Mouse (Mus musculus): ENCODE results near the gene Eml6. TPM values are rescaled to one million over a fixed set of nuclear protein-coding genes. Genes with fewer than 3 reads are reported as not detected.

The Eml6 gene
- 1.9 and 3.0 TPM in 2 replicates for polyA plus RNA-seq (2016; fragmentation: Nextera tagmentation; extraction: Ambion mirVana)

DNA sequence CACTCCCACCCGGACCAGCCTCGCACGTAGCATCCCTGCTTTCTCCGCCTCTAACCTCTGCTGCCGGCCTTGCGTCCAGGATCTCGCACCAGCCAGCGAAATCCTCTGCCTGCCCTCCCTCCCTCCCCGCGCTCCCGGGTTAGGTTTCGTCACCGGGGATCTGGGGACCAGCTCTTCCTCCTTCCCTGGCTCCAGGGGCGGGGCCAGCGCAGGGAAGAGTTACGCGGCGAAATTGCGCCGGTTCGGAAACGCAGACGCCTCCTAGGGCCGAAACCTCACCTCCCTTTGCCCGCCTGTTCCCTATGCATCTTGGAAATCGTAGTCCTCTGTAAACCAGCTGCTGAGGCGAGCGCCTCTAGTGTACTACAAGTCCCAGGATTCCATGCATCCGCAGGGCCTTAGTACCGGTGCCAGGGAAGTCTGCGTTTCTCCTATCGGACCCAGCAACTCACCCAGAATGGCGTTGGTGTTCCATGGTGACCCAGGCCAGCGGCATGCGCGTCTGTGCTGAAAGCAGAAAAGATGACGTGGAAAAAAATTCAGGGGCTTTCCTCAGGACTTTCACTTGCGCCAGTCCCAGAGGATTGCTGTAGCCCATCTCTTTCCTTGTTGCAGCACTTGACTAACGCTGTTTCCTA lies at the start of gene Eml6:
Gene Eml6, minus strand, starts transcription at position 199 of the 638 bp plus-strand sequence.
- Histone ChIP-seq H3K9ac (replicated peaks) (peak within 1 kb of the TSS; percentile 66), H3K4me2 (replicated peaks) (peak within 1 kb of the TSS; percentile 97), H3K36me3 (no peaks in the 10 kb centered on the region), H3K4me3 (peak within 1 kb of the TSS; percentile 61), H3K27ac (replicated peaks) (peak within 1 kb of the TSS; percentile 69), H3K27me3 (peaks cover 16% of the 10 kb centered on the region), H3K4me1 (no peaks in the 10 kb centered on the region), H3K9me3 (no peaks in the 10 kb centered on the region)
- under 1% methylated on average over 39 of the region's 39 CpGs for WGBS
- peak; percentile 99 for ATAC-seq (ENCODE audit: low FRiP score, low read depth)

DNA sequence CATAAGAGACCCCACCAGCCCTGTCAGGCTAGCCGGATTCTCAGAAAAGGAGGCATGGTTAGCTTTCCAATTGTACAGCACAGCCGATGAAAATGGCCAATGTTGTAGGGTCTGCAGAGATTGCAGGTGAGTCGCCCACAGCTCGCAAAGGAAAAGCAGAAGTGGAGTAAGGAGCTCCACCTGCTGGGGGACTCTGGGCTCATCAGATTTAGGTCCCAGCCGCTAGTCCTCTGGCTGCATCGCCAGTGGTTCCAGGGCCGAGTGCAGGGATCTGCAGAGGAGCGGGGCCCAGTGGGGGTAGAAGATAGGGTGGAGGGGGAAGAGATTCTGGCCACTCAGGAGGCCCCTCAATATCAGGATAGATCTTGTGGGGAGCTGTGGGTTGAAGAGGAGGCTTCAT lies 31.5 kb upstream of the Eml6 start:
- Histone ChIP-seq H3K36me3 (no peaks in the 10 kb centered on the region), H3K27me3 (no peaks in the 10 kb centered on the region), H3K9ac (replicated peaks) (no peak overlapping the region), H3K9me3 (no peaks in the 10 kb centered on the region), H3K4me2 (replicated peaks) (no peak overlapping the region), H3K27ac (replicated peaks) (no peak overlapping the region), H3K4me3 (no peak overlapping the region), H3K4me1 (no peaks in the 10 kb centered on the region)
- no peak for ATAC-seq (ENCODE audit: low FRiP score, low read depth)
- 51% methylated on average over 8 of the region's 8 CpGs for WGBS

DNA sequence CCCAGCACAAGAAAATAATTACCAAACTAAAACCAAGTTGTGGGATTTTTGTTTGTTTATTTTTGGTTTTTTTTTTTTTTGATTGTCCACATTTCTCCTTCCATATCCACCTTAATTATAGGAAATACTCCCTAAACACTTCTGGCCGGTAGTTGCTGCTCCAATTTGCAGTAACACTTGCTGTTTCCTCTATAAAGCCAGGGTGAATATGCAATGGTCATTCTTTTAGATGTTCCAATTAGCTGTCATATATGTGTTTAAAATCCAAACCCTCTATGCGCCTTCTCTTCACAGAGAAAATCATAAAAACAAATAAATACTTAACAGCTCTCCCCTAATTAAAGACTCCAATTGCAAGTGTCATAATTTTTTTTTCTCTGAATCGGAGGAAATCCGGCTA lies 689 bp downstream of the Eml6 start:
- Histone ChIP-seq H3K4me1 (no peaks in the 10 kb centered on the region), H3K9ac (replicated peaks) (peak overlapping the region; percentile 40; the same call in 1 of the 2 replicates), H3K4me2 (replicated peaks) (peak overlapping the region; percentile 97), H3K27me3 (peaks cover 16% of the 10 kb centered on the region), H3K9me3 (no peaks in the 10 kb centered on the region), H3K4me3 (peak overlapping the region; percentile 61), H3K36me3 (no peaks in the 10 kb centered on the region), H3K27ac (replicated peaks) (0 out of 2 replicates have a peak overlapping the region, but pooled peaks have one; percentile 69)
- WGBS = 12% methylated on average over 4 of the region's 4 CpGs
- no peak for ATAC-seq (ENCODE audit: low FRiP score, low read depth)

DNA sequence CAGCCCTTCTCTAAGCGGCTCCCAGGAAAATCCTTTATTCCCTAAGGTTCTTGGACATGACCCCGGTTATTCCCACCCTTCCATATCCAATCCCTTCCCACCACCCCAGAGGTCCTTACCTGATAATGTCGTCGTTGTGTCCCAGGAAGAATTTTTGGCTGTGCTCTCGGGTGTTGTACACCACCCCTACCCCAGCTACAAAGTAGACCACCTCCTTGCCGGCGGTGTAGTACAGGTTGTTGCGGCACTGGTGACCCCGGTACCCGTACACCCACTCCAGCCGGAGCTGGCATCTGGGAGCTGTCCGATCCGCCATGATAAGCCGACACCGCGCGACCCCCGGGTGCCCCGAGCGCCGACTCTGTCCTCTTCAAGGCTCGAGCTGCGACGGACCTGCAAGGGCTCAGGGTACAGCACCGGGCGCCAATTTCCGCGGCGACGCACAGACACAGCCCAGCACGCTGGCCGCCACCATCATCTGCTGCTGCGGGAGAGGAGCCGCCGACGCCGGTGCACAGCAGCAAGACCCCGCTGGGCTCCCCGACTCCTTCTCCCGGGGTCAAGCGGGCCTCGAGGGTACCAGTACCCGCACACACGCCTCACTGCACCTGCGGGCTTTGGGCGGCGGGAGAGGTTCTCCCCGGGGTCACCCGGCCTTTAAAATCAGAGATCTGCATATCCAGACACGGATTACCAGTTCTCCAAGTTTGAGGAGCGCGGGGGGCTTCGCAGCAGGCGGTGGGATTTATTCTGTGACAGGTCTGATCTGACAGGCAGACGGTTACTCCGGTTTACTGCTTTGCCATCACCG lies 1.4 kb downstream of the Eml6 start:
- Histone ChIP-seq H3K27ac (replicated peaks) (peak overlapping the region; percentile 49), H3K4me2 (replicated peaks) (peak overlapping the region; percentile 97), H3K9me3 (no peaks in the 10 kb centered on the region), H3K9ac (replicated peaks) (peak overlapping the region; percentile 66), H3K27me3 (peaks cover 16% of the 10 kb centered on the region), H3K4me3 (peak overlapping the region; percentile 61), H3K36me3 (no peaks in the 10 kb centered on the region), H3K4me1 (no peaks in the 10 kb centered on the region)
- WGBS = under 1% methylated on average over 57 of the region's 57 CpGs
- peak; percentile 2; the same call in 1 of the 2 replicates for ATAC-seq (ENCODE audit: low FRiP score, low read depth)

DNA sequence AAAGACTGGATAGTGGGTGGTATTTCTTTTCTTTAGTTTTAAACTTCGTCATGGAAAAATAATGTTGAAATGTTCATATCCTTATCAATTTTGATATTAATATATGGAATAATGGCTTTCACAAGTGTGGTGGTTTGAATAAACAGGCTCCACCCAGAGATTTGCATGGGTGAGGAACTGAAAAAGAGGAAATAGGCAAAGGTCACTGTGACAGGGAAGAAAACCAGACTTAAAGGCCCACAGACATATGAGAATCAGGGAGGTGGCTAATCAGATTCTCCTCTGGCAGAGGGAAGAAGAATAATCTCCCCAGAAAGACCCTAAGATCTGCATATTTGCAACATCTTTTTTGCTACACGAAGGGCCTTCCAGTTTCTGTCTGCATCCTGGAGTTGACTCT lies 39.6 kb downstream of the Eml6 start:
- no peak overlapping the region for H3K4me2 ChIP-seq (replicated peaks)
- no peak overlapping the region for H3K4me3 ChIP-seq
- no peaks in the 10 kb centered on the region for H3K36me3 ChIP-seq
- no peaks in the 10 kb centered on the region for H3K9me3 ChIP-seq
- no peak overlapping the region for H3K9ac ChIP-seq (replicated peaks)
- 72% methylated on average over 2 of the region's 2 CpGs for WGBS
- H3K27ac ChIP-seq (replicated peaks) = no peak overlapping the region
- no peaks in the 10 kb centered on the region for H3K4me1 ChIP-seq
- no peaks in the 10 kb centered on the region for H3K27me3 ChIP-seq
- no peak for ATAC-seq (ENCODE audit: low FRiP score, low read depth)

DNA sequence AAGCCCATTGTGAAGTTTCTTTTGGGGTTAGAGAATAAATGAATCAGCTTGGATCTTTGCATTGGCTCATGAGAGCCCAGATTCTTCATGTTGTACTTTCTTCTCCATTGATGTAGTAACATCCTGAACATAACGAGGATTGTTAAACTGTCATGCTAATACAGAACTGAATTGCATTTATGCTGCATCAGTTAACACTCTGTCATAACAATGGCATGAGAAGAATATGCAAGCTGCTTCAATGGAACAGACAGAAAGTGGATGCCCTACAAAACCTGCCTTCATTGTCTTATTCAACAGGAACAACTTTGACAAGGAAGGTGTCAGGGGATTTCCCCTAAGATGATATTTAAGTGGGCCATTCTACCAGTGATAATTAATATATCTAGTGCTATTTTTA lies 57.0 kb downstream of the Eml6 start:
- no peaks in the 10 kb centered on the region for H3K4me1 ChIP-seq
- no peaks in the 10 kb centered on the region for H3K36me3 ChIP-seq
- no peak overlapping the region for H3K9ac ChIP-seq (replicated peaks)
- WGBS = 76% methylated on average over 1 of the region's 1 CpGs
- no peak overlapping the region for H3K27ac ChIP-seq (replicated peaks)
- no peak overlapping the region for H3K4me2 ChIP-seq (replicated peaks)
- no peak for ATAC-seq (ENCODE audit: low FRiP score, low read depth)
- H3K27me3 ChIP-seq = no peaks in the 10 kb centered on the region
- no peaks in the 10 kb centered on the region for H3K9me3 ChIP-seq
- H3K4me3 ChIP-seq = no peak overlapping the region

DNA sequence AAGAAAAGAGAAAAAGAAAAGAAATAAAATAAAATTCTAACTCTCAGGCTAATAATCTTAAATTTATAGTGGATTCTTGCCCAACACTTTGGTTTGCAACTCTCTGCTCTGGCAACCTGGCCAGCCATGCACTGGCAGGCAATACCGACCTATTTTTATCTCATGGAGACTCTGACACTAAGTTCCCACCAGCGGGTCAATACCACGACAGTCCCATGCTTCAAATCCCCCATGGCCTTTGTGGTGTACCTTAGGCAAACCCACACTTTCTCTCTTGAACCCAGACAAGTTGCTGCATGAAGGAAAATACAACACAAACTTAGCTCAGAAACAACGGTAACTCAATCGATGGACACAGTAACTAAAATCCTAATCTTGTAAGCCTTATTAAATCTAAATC lies 66.5 kb downstream of the Eml6 start:
- no peaks in the 10 kb centered on the region for H3K27me3 ChIP-seq
- H3K4me1 ChIP-seq = no peaks in the 10 kb centered on the region
- H3K9ac ChIP-seq (replicated peaks) = no peak overlapping the region
- H3K9me3 ChIP-seq = no peaks in the 10 kb centered on the region
- no peak overlapping the region for H3K4me3 ChIP-seq
- H3K36me3 ChIP-seq = no peaks in the 10 kb centered on the region
- WGBS = 89% methylated on average over 5 of the region's 5 CpGs
- ATAC-seq (ENCODE audit: low FRiP score, low read depth) = no peak
- no peak overlapping the region for H3K4me2 ChIP-seq (replicated peaks)
- H3K27ac ChIP-seq (replicated peaks) = no peak overlapping the region

DNA sequence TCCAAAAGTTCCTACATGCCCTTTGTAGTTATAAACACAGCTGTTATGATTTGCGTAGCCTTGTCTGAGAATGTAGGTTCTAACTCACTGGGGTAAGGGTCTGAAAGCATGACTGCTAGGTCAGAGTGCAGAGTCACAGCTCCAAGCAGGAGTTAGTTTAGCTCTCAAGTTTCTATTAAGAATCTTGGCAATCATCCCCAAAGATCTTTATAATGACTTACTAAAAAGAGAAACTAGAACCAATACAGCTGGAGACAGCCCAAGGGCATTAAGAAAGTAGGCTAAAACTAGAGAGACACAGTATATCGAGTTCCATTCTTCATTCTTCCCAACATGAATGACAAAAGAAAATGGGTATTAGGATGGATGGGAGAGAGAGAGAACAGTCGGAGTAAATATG lies 81.2 kb downstream of the Eml6 start:
- whole genome bisulfite sequencing = 89% methylated on average over 3 of the region's 3 CpGs
- Histone ChIP-seq H3K27ac (replicated peaks) (no peak overlapping the region), H3K9ac (replicated peaks) (no peak overlapping the region), H3K4me1 (no peaks in the 10 kb centered on the region), H3K27me3 (no peaks in the 10 kb centered on the region), H3K9me3 (no peaks in the 10 kb centered on the region), H3K4me2 (replicated peaks) (no peak overlapping the region), H3K4me3 (no peak overlapping the region), H3K36me3 (no peaks in the 10 kb centered on the region)
- no peak for ATAC-seq (ENCODE audit: low FRiP score, low read depth)

DNA sequence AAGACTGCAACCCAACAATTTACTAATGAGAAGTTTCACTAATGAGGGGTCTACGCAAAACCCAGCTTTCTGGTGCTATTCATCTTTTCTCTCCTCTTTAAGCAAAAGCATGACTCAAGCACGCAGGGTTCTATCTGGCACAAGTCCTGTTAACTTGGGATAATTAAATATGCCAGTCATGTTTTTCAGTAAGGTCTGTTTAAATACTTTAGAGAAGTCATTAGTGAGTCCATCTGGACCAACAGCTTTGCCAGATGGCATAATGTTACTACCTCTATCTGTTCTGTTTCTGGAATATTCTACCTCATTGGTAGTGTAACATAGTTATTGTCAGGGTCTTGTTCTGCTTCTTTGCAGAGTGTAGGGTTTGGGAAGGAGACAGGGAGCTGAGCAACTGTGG lies 101.5 kb downstream of the Eml6 start:
- Histone ChIP-seq H3K27ac (replicated peaks) (no peak overlapping the region), H3K4me2 (replicated peaks) (no peak overlapping the region), H3K27me3 (no peaks in the 10 kb centered on the region), H3K9me3 (no peaks in the 10 kb centered on the region), H3K4me3 (no peak overlapping the region), H3K36me3 (no peaks in the 10 kb centered on the region), H3K4me1 (no peaks in the 10 kb centered on the region), H3K9ac (replicated peaks) (no peak overlapping the region)
- no peak for ATAC-seq (ENCODE audit: low FRiP score, low read depth)
- 86% methylated on average over 2 of the region's 2 CpGs for WGBS

DNA sequence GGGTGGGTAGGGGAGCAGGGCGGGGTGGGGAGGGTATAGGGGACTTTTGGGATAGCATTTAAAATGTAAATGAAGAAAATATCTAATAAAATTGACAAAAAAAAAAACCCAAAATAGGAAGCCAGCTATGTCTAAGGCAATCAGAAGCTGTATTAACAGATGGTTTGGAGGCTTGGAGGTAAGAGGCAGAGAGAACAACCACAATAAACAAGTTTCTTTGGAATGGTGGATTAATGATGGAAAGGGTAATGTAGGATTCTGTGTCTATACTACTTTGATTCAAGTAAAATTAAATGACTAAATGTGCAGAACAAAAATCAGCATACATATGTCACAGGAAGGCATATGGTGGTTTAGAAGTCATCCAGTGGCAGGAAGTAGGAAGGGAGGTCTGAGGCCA lies 102.0 kb downstream of the Eml6 start:
- H3K4me1 ChIP-seq = no peaks in the 10 kb centered on the region
- no peaks in the 10 kb centered on the region for H3K27me3 ChIP-seq
- no peak overlapping the region for H3K9ac ChIP-seq (replicated peaks)
- no peak overlapping the region for H3K27ac ChIP-seq (replicated peaks)
- H3K4me3 ChIP-seq = no peak overlapping the region
- H3K9me3 ChIP-seq = no peaks in the 10 kb centered on the region
- whole genome bisulfite sequencing = 86% methylated on average over 1 of the region's 1 CpGs
- H3K4me2 ChIP-seq (replicated peaks) = no peak overlapping the region
- no peaks in the 10 kb centered on the region for H3K36me3 ChIP-seq
- no peak for ATAC-seq (ENCODE audit: low FRiP score, low read depth)

DNA sequence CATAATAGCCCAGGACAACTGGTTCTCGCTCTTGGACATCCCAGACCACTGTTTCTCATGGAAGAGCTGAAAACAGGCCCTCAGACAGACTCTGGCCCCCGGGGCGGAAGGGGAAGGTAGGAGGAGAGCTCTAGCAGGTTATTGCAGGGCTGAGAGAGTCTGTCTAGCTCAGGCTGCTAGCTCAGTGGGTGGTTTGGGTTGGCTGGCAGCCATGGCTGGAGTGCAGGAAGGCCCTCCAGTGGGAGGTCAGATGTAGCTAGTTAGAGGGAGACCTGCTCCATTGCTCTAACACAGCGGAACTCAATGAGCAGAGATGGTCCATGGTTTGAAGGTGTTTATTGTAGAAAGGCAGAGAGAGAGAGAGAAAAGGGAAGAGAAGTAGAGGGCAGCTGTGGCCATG lies 112.7 kb downstream of the Eml6 start:
- H3K27me3 ChIP-seq = no peaks in the 10 kb centered on the region
- 84% methylated on average over 4 of the region's 4 CpGs for WGBS
- no peak for ATAC-seq (ENCODE audit: low FRiP score, low read depth)
- H3K9me3 ChIP-seq = no peaks in the 10 kb centered on the region
- no peak overlapping the region for H3K27ac ChIP-seq (replicated peaks)
- no peak overlapping the region for H3K4me3 ChIP-seq
- H3K36me3 ChIP-seq = no peaks in the 10 kb centered on the region
- H3K4me1 ChIP-seq = no peaks in the 10 kb centered on the region; the same call in 1 of the 2 replicates
- H3K9ac ChIP-seq (replicated peaks) = no peak overlapping the region
- no peak overlapping the region for H3K4me2 ChIP-seq (replicated peaks)

DNA sequence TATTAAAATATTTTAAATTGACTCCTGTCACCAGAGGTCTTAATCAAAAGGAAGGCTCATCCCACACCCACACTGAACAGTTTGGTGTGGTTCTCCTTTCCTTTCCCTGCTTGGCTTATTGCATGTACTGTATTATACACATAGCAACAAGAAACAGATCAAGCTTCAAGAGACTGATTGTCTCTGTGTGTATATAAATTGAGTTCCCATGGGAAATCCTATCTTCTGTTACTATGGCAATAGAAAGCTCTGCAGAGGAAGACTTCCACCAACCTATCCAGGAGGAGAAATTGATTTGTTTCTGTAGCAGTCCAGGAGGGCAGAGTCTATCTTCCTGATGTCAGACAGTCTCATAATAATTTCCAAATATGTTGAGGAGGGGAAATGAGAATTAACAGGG lies 116.5 kb downstream of the Eml6 start:
- H3K4me3 ChIP-seq = no peak overlapping the region
- H3K27ac ChIP-seq (replicated peaks) = no peak overlapping the region
- H3K4me1 ChIP-seq = no peaks in the 10 kb centered on the region; the same call in 1 of the 2 replicates
- H3K27me3 ChIP-seq = no peaks in the 10 kb centered on the region
- ATAC-seq (ENCODE audit: low FRiP score, low read depth) = peak; percentile 38; the same call in 1 of the 2 replicates
- H3K4me2 ChIP-seq (replicated peaks) = no peak overlapping the region
- H3K36me3 ChIP-seq = no peaks in the 10 kb centered on the region
- no peak overlapping the region for H3K9ac ChIP-seq (replicated peaks)
- H3K9me3 ChIP-seq = no peaks in the 10 kb centered on the region
